Mouse (Mus musculus) gastrocnemius, postnatal 4 days (tissue): Measurements from ENCODE around the gene 4933427D14Rik. TPM values are rescaled to one million over a fixed set of nuclear protein-coding genes. Genes with fewer than 3 reads are reported as not detected.
"Not testable (repeated sequence)": the region's sequence is repeated elsewhere in the genome, so short reads cannot be mapped to it uniquely, and the experiment has no call there.

ENCODE experiments used
- DNase-seq, 2 experiments: peaks; one replicate each; pipeline ENCODE4 v3.0.0; 2021 to 2022; ENCODE audit warnings: low spot score in 2 of 2, mixed read lengths in 2 of 2
- total RNA-seq, 2 experiments: library from RNA; stranded (reverse); gene quantifications; 2 replicates each; pipeline ENCODE4 v1.2.3; 2021

The 4933427D14Rik gene
- total RNA-seq, 2 experiments from 2014 or later, result 4.7 to 5.9 TPM

DNA sequence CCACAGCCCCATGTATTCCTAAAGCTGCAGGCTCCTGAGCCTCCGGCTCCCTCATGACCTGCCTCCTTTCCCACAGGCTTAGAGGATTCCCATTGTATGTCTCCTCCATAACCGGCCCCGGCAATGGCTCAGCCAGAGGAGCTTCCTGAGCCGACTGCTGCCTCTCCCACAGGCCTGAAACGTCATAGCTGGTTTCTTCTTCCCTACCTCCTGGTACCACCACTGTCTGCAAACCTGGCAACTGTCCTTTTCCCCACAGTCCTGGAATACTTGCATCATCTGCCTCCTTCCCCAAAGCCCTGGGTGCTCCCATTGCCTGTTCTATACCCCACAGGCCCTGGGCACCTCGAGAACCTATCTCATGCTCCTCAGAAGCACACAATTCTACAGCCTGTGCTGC is 2.0 kb downstream of the 4933427D14Rik start:
- no peak for DNase-seq

DNA sequence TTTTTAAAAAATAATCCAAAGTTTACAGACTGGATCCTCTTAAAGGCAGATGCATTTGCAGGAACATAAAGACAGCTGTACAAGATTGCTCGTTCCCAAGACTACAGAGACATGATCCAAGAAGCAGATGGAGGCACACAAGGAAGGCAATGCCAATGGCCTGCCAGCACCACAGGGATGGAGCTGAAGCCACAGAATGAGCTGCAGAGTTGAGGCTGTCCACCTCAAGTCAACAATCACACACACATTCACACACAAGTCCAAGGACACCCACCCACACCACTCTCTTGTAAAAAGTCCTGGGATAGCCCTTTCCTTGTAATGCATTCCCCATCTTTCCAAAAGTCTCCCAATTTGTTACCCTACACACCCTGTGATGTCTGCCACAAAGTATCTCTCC is 3.8 kb downstream of the 4933427D14Rik start:
- no peak for DNase-seq

DNA sequence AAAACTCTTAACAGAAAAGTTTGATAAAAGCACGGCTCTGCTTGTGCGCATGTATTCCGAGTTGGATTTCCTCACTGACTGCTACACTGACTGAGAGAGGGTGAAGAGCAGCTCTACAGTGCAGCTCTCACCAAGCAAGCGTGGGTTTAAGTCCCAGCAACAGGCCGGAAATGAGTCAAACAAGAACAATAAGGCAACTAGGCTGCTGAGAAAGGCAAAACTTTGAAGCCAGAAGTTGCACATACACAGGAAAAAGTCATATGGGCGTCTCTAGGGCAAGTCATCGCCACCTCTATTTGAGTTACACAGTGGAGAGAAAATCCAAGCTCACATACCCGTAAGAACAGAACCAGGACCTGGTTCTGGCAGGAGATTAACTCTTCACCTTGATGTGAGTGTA is 10.8 kb downstream of the 4933427D14Rik start:
- DNase-seq, result no peak

DNA sequence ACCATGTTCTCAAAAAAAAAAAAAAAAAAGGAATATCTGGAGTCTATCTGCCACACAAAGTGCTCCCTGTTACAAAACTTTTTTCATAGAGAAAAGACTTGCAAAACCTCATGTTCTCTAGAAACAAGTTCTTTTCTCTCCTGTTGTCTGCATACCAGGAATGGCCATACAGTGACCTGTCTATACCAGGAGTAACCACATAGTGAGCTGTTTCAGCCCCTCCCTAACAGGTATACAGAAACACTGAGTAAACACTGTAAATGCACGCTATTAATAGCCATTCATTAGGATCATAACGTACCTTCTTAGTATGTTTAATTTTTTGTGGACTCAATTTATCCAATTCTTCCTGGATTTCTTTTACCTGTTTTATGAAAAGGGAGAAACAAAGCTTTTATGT is 13.0 kb downstream of the 4933427D14Rik start:
- no peak for DNase-seq

DNA sequence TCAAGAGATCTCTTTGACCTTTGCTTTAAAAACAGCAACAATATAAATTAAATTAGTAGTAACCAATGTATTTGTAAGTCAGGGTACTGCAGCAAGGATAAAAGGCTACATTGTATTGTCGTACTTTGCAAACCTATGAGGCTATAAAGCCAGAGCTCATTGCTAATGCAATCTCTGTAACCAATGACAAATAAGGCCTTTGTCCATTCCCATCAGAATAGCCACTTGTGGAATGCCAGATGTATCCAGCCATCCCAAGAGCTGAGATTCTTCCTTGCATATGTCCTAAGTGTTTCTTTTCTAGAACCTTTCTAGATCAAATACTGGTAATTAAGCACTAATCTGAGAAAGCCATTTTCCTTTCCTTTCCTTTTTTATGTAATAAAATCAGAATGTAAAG is 16.4 kb downstream of the 4933427D14Rik start:
- DNase-seq, result no peak

DNA sequence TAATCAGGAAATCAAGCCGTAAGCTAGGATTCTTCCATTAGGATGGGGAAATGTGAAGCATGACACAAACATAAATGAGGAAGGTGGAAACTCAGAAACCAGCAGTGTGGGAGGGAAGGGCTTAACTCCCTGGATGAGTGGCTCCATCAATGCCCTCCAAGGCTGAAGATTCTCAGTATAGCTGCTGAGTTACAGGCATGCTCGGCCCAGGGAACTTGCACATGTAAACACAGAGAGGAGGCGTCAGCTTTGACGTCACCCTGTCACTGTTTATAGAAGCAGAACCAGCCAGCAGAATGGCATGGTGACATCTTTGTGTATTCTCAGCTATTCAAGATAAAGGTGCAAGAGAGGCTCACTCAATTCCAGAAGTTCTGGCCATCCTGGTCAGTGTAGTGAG is 23.0 kb downstream of the 4933427D14Rik start:
- DNase-seq, result no peak

DNA sequence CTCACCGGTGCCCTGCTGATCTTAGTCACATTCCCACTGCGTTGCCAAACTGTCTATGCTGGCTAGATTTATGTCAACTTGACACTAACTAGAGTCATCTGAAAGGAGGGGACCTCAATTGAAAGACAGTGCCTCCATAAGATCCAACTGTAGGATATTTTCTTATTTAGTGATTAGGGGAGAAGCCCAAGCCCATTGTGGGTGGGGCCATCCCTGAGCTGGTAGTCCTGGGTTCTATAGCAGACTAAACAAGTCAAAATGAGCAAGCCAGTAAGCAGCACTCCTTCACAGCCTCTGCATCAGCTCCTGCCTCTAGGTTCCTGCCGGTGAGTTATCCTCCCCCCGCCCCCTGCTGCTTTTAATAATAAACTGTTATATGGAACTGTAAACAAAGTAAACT is 26.1 kb downstream of the 4933427D14Rik start:
- DNase-seq, result no peak

DNA sequence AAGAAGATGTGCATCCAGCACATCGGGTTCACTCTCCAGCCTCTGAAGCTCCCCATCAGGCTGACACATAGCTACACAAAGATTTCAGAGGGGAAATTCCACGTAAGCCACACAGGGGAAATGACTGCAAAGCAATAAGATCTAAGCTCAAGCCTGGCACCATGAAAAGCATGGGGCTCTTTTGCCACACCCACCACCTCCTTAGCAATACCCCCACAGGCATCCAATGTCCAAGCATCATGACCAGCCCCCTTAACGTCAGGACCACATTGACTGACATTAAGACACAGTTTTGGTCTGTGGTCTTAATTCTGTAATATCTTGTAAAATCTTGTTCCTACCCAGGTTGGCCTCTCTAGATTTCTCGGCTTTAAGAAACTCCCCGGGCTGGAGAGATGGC is 26.7 kb downstream of the 4933427D14Rik start:
- DNase-seq, result no peak

DNA sequence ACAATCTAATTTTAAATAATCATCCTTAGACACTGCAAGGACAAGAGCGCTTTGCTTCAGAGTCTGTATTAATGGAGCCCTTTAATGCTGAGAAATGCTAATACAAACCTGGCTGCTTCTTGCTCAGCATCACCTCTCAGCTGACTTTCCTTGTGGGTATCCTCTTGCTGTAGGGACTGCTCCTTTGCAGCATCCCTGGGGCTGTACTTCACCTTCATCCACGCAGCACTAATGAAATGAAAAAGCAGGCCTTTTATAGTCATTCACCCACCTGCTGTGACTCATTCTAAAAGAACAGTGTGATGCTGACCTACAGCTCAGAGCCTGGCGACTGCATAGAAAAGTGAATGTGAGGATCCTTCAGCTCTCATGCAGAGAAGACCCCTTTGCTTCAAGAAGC is 30.7 kb downstream of the 4933427D14Rik start:
- no peak for DNase-seq

DNA sequence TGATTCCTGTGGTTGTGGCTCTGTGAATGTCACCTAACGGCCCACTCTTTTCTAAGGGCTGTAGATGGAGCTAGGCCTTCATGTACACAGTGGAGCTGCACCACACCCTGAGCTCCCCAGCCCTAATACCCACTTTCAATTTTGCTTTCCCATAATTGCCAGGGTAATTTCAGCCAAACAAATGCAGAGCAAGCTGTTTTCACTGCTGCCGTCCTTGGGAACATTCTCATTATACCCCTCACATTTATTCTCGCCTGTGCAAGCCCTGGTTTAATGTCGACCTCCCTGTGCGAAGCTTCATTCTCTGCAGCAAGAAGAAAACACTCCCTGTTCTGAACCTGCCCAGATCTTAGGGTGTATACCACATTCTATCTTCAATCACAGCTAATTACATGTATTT is 31.3 kb downstream of the 4933427D14Rik start:
- DNase-seq, result no peak

DNA sequence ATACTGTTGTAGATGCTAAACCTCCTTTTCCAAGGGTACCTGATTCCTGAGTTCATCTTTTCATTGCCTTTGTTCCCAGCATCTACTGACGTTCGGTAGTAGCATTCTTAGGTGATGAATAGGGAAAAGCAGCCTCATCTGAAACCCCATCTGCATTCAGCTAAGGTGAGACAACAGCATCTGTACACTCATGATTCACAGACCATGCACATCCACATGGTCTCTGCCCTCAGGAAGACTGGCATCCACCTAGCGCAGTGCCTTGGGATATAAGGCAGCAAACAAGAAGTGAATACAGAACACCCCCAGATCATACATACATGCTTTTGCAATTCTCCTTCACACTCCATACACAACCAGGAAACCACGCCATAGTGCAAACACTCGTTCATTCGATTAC is 32.5 kb downstream of the 4933427D14Rik start:
- no peak for DNase-seq

DNA sequence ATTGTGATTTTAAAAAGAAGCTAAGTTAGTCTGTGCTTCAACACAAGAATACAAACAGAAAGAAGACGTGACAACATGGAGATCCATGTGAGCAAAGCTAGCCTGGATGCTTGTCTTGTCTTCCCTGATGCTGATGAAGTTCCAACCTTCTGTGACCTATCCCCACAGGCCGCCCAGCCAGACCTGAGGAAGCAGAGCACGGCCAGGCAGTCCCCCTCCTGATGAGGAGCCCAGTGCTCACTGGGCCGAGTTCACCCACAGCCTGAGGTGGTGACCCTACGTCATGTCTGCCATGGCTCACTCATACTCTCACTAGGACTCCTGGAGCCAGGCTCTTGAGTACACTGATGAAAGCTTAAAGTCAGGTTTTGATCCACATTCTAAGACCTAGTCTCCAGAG is 33.8 kb downstream of the 4933427D14Rik start:
- DNase-seq, result no peak

DNA sequence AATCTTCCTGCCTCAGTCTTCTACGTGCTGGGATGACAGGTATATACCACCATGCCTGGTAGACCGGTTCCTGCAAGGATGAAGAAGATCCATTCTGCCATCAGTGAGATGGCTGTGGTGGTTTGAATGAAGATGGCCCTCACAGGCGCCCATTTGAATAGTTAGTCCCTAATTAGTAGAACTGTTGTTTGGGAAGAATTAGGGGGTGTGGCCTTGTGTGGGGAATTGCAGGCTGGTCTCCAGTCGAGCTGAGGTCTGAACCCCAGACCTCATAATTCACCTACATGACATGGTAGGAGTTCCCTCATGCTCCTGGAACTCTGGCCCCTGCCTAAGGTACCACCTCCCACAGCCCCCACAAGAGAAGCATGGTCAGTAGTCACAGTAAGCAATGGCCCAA is 35.4 kb downstream of the 4933427D14Rik start:
- not testable (repeated sequence) for DNase-seq

DNA sequence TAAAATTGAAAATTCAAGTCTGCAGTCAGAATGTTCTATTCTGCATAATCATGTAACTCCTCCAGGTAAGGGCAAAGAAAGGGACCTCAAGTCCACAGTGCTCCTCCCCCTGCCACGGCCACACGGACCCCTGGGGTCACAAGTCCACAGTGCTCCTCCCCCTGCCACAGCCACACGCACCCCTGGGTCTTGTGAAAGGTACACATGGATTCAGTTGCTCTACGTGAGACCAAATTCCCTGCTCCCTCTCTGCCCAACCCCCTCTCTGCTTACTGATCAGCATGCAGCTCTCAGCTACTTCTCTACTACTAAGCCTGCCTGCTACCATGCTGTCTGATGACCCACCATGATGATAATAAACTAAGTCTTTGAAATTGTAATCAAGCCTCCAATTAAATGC is 37.4 kb downstream of the 4933427D14Rik start:
- DNase-seq, result no peak

DNA sequence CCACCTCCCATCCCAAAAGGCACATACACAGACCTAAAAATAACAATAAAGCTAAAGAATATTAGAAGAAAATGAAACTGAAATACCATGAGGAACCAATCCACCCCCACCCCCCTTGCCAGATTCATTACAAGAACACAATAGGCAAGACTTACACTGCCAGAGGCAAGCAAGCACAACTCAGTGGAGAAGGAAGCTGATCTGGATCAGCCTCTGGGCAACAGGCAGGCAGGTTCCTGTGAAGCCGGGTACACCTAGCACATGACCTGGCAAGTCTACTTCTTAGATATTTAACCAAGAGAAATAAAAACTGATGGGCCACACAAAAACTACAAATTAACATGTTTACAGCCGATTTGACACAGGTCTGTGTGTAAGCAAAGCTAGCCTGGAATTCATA is 44.1 kb downstream of the 4933427D14Rik start:
- no peak for DNase-seq

DNA sequence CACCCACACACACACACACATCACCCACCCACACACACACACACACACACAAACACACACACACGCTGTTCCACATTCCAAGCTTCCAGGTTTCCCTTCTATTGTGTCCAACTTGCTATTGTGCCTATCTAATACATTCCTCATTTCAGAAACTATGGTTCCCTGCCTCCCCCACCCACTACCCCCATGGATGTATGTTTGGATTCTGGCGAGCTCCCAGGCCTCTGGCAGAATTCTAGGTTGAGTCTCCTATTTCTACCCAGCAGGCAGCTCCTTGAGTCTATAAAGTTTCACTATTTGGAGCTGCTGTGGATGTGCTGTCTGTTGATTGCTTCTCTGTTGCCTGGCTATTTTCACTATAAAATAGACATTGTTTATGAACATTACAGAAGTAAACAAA is 50.6 kb downstream of the 4933427D14Rik start:
- DNase-seq, result no peak

DNA sequence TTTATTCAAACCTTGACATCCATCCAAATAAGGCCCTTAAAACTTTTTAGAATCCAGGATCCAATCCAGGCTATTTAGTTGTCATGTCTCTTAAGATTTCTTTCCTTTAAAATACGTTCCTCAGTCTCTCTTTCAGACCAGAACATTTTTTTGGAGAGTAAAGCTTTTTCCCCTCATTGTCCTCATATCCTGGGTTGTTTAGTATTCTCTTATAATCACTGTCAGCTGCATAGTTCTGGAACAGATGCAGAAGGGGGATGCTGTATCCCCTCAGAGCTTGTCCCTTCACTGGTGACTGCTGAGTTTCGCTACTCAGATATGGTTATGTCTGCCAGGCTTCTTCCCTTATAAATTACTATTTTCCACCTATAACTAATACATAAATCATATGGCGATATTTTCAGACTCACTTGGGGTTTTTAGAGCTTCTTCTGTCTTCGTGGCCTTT is 51.3 kb downstream of the 4933427D14Rik start:
- DNase-seq, result no peak

DNA sequence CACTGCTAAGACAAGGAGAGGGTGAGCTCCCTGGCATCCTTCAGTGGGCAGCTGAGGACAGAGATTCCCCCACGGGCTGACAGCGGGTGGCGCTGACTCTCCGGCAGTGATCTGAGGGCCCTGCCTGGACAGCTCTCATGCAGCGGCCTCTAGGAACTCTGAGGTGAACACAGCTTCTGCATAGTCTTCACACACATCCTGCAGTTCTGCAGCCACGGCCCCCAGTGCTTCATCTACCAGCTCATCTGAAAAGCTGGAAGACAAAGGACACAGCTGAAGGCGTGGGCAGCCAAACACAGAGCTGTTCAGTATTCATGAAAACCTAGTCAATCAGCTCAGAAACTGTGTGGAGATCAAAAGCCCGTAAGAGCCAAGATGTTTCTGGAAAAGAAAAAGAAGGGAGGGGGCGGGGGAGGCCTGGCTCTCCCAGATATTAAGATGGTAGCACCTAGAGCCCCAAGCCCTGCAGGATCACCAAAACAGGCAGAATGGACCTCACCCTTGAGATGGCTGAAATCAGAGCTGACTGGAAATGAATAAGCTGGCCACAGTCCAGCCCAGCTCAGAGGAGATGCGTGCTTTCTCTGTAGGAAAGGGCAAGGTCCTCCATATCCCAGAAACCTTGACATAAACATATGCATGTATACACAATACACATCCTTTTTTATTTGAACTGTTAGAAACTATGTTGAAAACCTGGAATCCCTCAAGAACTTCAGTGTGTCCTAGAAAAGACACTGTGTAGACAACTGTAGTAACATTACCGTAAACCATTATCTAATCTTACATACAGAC is 51.9 kb downstream of the 4933427D14Rik start:
- DNase-seq, result no peak

DNA sequence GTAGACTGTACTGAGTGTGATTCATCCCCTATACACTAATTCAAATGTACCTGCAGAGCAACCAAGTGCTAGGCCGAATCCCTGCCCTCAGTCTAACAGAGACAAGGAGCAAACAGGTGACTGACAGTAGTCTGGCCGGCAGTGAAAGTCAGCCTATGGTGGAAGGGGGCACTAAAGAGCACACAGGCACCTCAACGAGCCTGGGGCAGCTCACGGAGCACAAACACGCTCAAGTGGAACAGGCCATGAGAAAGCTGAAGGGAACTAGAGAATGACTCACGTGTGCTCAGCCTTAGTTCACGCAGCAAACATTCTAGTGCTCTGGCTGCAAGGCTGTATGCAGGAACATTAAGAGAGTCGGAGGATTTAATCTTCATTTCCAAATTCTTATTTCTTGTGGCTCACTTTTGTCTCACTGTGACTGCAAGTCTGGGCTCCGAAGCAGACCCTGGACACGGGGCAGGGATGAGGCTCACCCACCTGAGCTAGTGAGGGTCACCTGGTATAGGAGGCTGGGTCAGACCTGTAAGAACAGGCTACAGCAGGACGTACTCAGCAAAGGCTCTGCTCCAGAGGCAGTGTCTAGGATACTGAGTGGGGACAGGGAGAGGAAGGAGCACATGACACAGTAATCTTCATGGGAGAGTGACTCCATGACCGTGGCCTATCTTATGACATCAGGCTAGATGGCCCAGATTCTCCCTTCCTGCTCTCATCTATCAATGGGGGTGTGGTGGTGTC is 54.0 kb downstream of the 4933427D14Rik start:
- no peak for DNase-seq

DNA sequence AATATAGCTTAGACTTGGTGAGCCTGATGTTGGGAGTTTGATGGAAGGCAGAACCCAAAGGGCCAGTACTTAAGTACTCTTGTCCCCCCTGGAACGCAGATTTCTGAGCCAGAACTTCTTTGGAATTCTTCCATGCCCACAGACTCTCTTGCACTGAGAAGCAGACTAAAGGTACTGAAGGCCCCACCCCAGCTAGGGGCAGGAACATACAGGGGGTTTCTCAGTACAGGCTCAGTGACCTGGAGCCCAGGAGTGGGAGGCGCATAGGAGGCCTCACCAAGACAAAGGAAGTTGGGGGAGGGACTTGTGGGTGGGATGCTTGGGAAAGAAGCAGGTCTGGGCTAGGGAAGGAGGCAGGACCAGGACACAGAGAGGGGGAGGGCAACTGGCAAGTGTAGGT is 56.1 kb downstream of the 4933427D14Rik start:
- DNase-seq, result no peak

DNA sequence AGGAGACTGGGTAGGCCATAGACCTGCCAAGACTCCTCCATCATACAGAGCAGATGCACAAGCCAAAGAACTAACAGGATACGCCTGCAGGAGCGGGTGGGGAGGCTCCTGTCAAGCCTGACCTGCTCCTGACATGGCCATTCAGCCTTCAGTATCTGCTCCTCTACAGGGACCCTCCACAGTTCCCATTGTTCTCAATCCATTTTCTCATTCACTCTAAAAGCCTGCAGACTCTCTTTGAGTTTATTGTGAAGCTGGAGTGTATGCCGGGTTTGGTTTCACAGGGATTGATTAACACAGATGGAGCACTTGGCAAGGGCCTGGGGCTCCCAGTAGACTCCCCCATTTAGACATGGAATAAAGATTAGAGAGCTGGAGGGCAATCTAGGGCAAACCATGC is 59.3 kb downstream of the 4933427D14Rik start:
- DNase-seq, result no peak

DNA sequence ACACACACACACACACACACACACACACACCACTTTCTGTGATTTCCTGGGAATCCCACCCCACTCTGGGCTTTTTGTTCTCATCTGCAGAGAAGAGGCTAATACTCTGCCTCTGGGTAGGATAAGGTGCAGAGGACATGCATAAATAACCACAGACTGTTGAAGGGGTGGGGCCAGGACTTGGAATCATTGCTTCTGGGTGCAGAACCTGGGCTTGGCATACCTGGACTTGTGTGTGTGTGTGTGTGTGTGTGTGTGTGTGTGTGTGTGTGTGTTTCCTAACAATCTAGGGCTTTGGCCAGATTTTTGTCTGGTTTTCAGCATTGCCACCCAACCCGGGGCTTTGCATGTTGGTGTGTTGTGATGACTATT is 61.4 kb downstream of the 4933427D14Rik start:
- DNase-seq, result no peak
